Mouse (Mus musculus) liver, embryonic 15.5 days (tissue): ENCODE data around the gene Pkd1l3. TPM values are rescaled to one million over a fixed set of nuclear protein-coding genes. Genes with fewer than 3 reads are reported as not detected.

Experiments
- ATAC-seq: fragments of 200-750 bp; cut with Nextera tagmentation; 2 replicates; pipeline ENCODE4 v1.8.0; 2017; ENCODE audit warnings: moderate number of reproducible peaks, mild to moderate bottlenecking, moderate library complexity; ENCODE audit not compliant: insufficient read depth
- H3K27ac ChIP-seq: fragments of 300-500 bp; sonication (generic); replicated peaks from 2 replicates; pipeline ENCODE4 v1.5.1; 2015; ENCODE audit warnings: mild to moderate bottlenecking, inconsistent platforms
- H3K27me3 ChIP-seq: fragments of 300-500 bp; sonication (generic); 2 replicates; pipeline ENCODE4 v1.6.1; 2015; ENCODE audit warnings: mild to moderate bottlenecking, inconsistent platforms
- H3K36me3 ChIP-seq: fragments of 300-500 bp; sonication (generic); replicated peaks from 2 replicates; pipeline ENCODE4 v1.6.1; 2015; ENCODE audit warnings: moderate library complexity, mild to moderate bottlenecking, inconsistent platforms
- H3K4me1 ChIP-seq: fragments of 300-500 bp; sonication (generic); replicated peaks from 2 replicates; pipeline ENCODE4 v1.6.1; 2015; ENCODE audit warnings: inconsistent platforms
- H3K4me2 ChIP-seq: fragments of 300-500 bp; sonication (generic); 2 replicates; pipeline ENCODE4 v1.6.1; 2015; ENCODE audit warnings: moderate library complexity, mild to moderate bottlenecking, inconsistent platforms
- H3K4me3 ChIP-seq: fragments of 300-500 bp; sonication (generic); replicated peaks from 2 replicates; pipeline ENCODE4 v1.5.1; 2015; ENCODE audit warnings: mild to moderate bottlenecking, inconsistent platforms
- H3K9ac ChIP-seq: fragments of 300-500 bp; sonication (generic); 2 replicates; pipeline ENCODE4 v1.6.1; 2015; ENCODE audit warnings: moderate library complexity, mild to moderate bottlenecking, inconsistent platforms
- H3K9me3 ChIP-seq: fragments of 300-500 bp; sonication (generic); replicated peaks from 2 replicates; pipeline ENCODE4 v1.6.1; 2016; ENCODE audit warnings: inconsistent platforms
- WGBS: fragments of 180-500 bp; shearing (Covaris S2); methylation state at CpG from one replicate; pipeline ENCODE4 v1.1.7; 2015; ENCODE audit warnings: mixed read lengths; ENCODE audit not compliant: insufficient replicate concordance; 5-methylcytosine and 5-hydroxymethylcytosine counted together
- polyA plus RNA-seq: library from polyadenylated mRNA; unstranded; fragments of >200 nt; fragmentation: Nextera tagmentation; extraction: Ambion mirVana; gene quantifications from 2 replicates; pipeline ENCODE4 v1.2.1, GENCODE M21; 2015

Pkd1l3 gene
- polyA plus RNA-seq, 1 experiment from 2014 or later, result 0.21 TPM

GRCm38 (mm10) chr8:109590901-109591300 lies 23.4 kb upstream of the Pkd1l3 start:
- Histone ChIP-seq H3K27ac (no peak overlapping the region), H3K4me3 (no peak overlapping the region), H3K36me3 (peaks cover 18% of the 10 kb centered on the region), H3K4me2 (no peak overlapping the region), H3K27me3 (no peaks in the 10 kb centered on the region), H3K4me1 (peaks cover 8% of the 10 kb centered on the region; the same call in 1 of the 2 replicates), H3K9me3 (no peaks in the 10 kb centered on the region), H3K9ac (no peak overlapping the region)
- ATAC-seq, result no peak
- 80% methylated on average over 9 of the region's 9 CpGs for WGBS

- Histone ChIP-seq H3K9me3 (no peaks in the 10 kb centered on the region), H3K27me3 (no peaks in the 10 kb centered on the region), H3K36me3 (peaks cover 18% of the 10 kb centered on the region), H3K27ac (no peak overlapping the region), H3K9ac (no peak overlapping the region), H3K4me1 (peaks cover 6% of the 10 kb centered on the region; the same call in 1 of the 2 replicates), H3K4me2 (no peak overlapping the region), H3K4me3 (no peak overlapping the region)
- WGBS, result 53% methylated on average over 3 of the region's 3 CpGs
- ATAC-seq, result no peak
These were observed 22.9 kb upstream of the Pkd1l3 start for GRCm38 (mm10) chr8:109591367-109591766.

GRCm38 (mm10) chr8:109592164-109592563 lies 22.2 kb upstream of the Pkd1l3 start:
- Histone ChIP-seq H3K27ac (no peak overlapping the region), H3K9ac (no peak overlapping the region), H3K4me3 (no peak overlapping the region), H3K36me3 (peaks cover 23% of the 10 kb centered on the region), H3K4me2 (no peak overlapping the region), H3K9me3 (no peaks in the 10 kb centered on the region), H3K27me3 (no peaks in the 10 kb centered on the region), H3K4me1 (peaks cover 6% of the 10 kb centered on the region; the same call in 1 of the 2 replicates)
- ATAC-seq, result no peak
- WGBS, result 61% methylated on average over 5 of the region's 5 CpGs

- Histone ChIP-seq H3K9me3 (no peaks in the 10 kb centered on the region), H3K27me3 (no peaks in the 10 kb centered on the region), H3K4me2 (no peak overlapping the region), H3K4me1 (peaks cover 6% of the 10 kb centered on the region; the same call in 1 of the 2 replicates), H3K36me3 (peaks cover 25% of the 10 kb centered on the region), H3K4me3 (no peak overlapping the region), H3K27ac (no peak overlapping the region), H3K9ac (no peak overlapping the region)
- WGBS, result 64% methylated on average over 6 of the region's 6 CpGs
- ATAC-seq, result no peak
These were observed 21.1 kb upstream of the Pkd1l3 start for GRCm38 (mm10) chr8:109593117-109593788.

- H3K36me3 ChIP-seq, result peaks cover 25% of the 10 kb centered on the region
- H3K4me2 ChIP-seq, result no peak overlapping the region
- H3K4me3 ChIP-seq, result no peak overlapping the region
- H3K9ac ChIP-seq, result no peak overlapping the region
- H3K9me3 ChIP-seq, result no peaks in the 10 kb centered on the region
- H3K27me3 ChIP-seq, result no peaks in the 10 kb centered on the region
- H3K27ac ChIP-seq, result no peak overlapping the region
- 47% methylated on average over 8 of the region's 8 CpGs for WGBS
- H3K4me1 ChIP-seq, result peaks cover 6% of the 10 kb centered on the region; the same call in 1 of the 2 replicates
- no peak for ATAC-seq
These were observed 18.5 kb upstream of the Pkd1l3 start for GRCm38 (mm10) chr8:109595854-109596253.

- no peak overlapping the region for H3K4me3 ChIP-seq
- H3K9ac ChIP-seq, result no peak overlapping the region
- H3K27me3 ChIP-seq, result no peaks in the 10 kb centered on the region
- H3K9me3 ChIP-seq, result no peaks in the 10 kb centered on the region
- H3K27ac ChIP-seq, result no peak overlapping the region
- 50% methylated on average over 2 of the region's 2 CpGs for WGBS
- ATAC-seq, result no peak
- peaks cover 23% of the 10 kb centered on the region for H3K4me1 ChIP-seq
- peaks cover 23% of the 10 kb centered on the region for H3K36me3 ChIP-seq
- no peak overlapping the region; the same call in 1 of the 2 replicates for H3K4me2 ChIP-seq
These were observed 7.6 kb upstream of the Pkd1l3 start for GRCm38 (mm10) chr8:109606725-109607124.

- peak overlapping the region; percentile 97 for H3K27ac ChIP-seq
These were observed 6.7 kb upstream of the Pkd1l3 start for GRCm38 (mm10) chr8:109607650-109608049.

GRCm38 (mm10) chr8:109608271-109609152 lies 5.8 kb upstream of the Pkd1l3 start, which contains the start of gene Dhodh:
Dhodh (minus strand) TSS chr8:109608673.
- Histone ChIP-seq H3K27me3 (no peaks in the 10 kb centered on the region), H3K9ac (peak within 1 kb of the TSS; percentile 75), H3K4me2 (peak within 1 kb of the TSS; percentile 94), H3K27ac (peak within 1 kb of the TSS; percentile 97), H3K4me3 (peak within 1 kb of the TSS; percentile 74), H3K4me1 (peaks cover 23% of the 10 kb centered on the region), H3K9me3 (no peaks in the 10 kb centered on the region), H3K36me3 (peaks cover 11% of the 10 kb centered on the region)
- peak; percentile 99 for ATAC-seq
- WGBS, result under 1% methylated on average over 42 of the region's 42 CpGs

More at GRCm38 (mm10) chr8:109607650-109608049, 6.7 kb upstream of the Pkd1l3 start:
- peaks cover 18% of the 10 kb centered on the region for H3K36me3 ChIP-seq
- 2% methylated on average over 12 of the region's 12 CpGs for WGBS
- H3K4me2 ChIP-seq, result peak overlapping the region; percentile 94
- H3K27me3 ChIP-seq, result no peaks in the 10 kb centered on the region
- H3K4me1 ChIP-seq, result peaks cover 23% of the 10 kb centered on the region
- H3K9me3 ChIP-seq, result no peaks in the 10 kb centered on the region
- ATAC-seq, result no peak
- peak overlapping the region; percentile 57 for H3K9ac ChIP-seq
- peak overlapping the region; percentile 74 for H3K4me3 ChIP-seq

- peak overlapping the region; percentile 94 for H3K4me2 ChIP-seq
- peaks cover 27% of the 10 kb centered on the region for H3K4me1 ChIP-seq
- no peaks in the 10 kb centered on the region for H3K9me3 ChIP-seq
- no peak for ATAC-seq
- peak overlapping the region; percentile 74 for H3K4me3 ChIP-seq
- H3K27me3 ChIP-seq, result no peaks in the 10 kb centered on the region
- 13% methylated on average over 5 of the region's 5 CpGs for WGBS
- H3K36me3 ChIP-seq, result peaks cover 5% of the 10 kb centered on the region
- H3K27ac ChIP-seq, result peak overlapping the region; percentile 97
- peak overlapping the region; percentile 75 for H3K9ac ChIP-seq
These were observed 5.2 kb upstream of the Pkd1l3 start for GRCm38 (mm10) chr8:109609153-109609502.

- Histone ChIP-seq H3K27ac (no peak overlapping the region), H3K27me3 (no peaks in the 10 kb centered on the region), H3K4me3 (no peak overlapping the region), H3K9me3 (no peaks in the 10 kb centered on the region), H3K9ac (no peak overlapping the region), H3K4me1 (peaks cover 15% of the 10 kb centered on the region), H3K4me2 (no peak overlapping the region), H3K36me3 (no peaks in the 10 kb centered on the region)
- 58% methylated on average over 3 of the region's 3 CpGs for WGBS
- no peak for ATAC-seq
These were observed 1.3 kb downstream of the Pkd1l3 start for GRCm38 (mm10) chr8:109615569-109615968.

- Histone ChIP-seq H3K27ac (no peak overlapping the region), H3K4me2 (no peak overlapping the region), H3K36me3 (no peaks in the 10 kb centered on the region), H3K27me3 (no peaks in the 10 kb centered on the region), H3K9ac (no peak overlapping the region), H3K9me3 (no peaks in the 10 kb centered on the region), H3K4me3 (no peak overlapping the region), H3K4me1 (no peaks in the 10 kb centered on the region)
- ATAC-seq, result no peak
- 66% methylated on average over 6 of the region's 6 CpGs for WGBS
These were observed 14.3 kb downstream of the Pkd1l3 start for GRCm38 (mm10) chr8:109628638-109629037.
